Mouse (Mus musculus): ENCODE data around the gene Cadm1. TPM values are rescaled to one million over a fixed set of nuclear protein-coding genes. Genes with fewer than 3 reads are reported as not detected.

Gene Cadm1
- polyA plus RNA-seq, 1 experiment from 2014 or later, result 84.9 TPM

DNA sequence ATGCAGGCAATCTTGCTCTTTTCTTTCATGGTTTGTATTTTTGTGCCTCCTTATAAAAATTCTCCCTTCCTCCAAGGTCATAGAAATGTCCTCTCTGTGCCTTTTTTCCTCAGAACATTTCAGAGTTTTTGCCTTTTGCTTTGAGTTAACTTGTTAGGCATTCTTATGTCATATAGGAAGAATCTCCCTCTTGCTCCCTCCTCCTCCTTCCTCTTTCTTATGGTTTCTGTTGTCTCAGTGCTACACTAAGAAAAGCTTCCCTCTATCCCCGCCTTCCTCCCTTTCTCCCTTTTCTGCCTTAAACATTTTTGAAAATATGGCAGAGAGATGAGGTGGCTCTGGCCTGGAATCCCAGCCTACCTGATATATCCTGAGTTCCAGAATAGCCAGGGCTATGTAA is 98.6 kb downstream of the Cadm1 start:
- Histone ChIP-seq H3K27ac (ENCODE audit: low read length) (no peak overlapping the region), H3K27me3 (replicated peaks; ENCODE audit: insufficient read depth, low read length) (no peaks in the 10 kb centered on the region), H3K4me2 (replicated peaks; ENCODE audit: low read depth, low read length) (no peak overlapping the region), H3K9me3 (ENCODE audit: low read length) (no peaks in the 10 kb centered on the region), H3K4me3 (ENCODE audit: low read depth, low read length) (no peak overlapping the region), H3K4me1 (ENCODE audit: insufficient read depth, low read depth, low read length) (peaks cover 5% of the 10 kb centered on the region; the same call in 1 of the 2 replicates), H3K36me3 (ENCODE audit: insufficient read depth, low read length) (no peaks in the 10 kb centered on the region), H3K9ac (replicated peaks; ENCODE audit: low read depth) (no peak overlapping the region)
- DNase-seq (ENCODE audit: low spot score), result no peak
- WGBS, result 72% methylated on average over 1 of the region's 1 CpGs
- TF ChIP-seq EP300 (IDR thresholded peaks at IDR 0.05) (no peak), CTCF (IDR thresholded peaks at IDR 0.05) (no peak)
- ATAC-seq, result no peak

GRCm38 (mm10) chr9:47634695-47635094 is 104.7 kb downstream of the Cadm1 start:
- H3K27me3 ChIP-seq (replicated peaks; ENCODE audit: insufficient read depth, low read length), result no peaks in the 10 kb centered on the region
- ATAC-seq (no peak), DNase-seq (ENCODE audit: low spot score) (peak; percentile 21)
- TF ChIP-seq CTCF (IDR thresholded peaks at IDR 0.05) (no peak), EP300 (IDR thresholded peaks at IDR 0.05) (no peak)
- WGBS, result 50% methylated on average over 3 of the region's 3 CpGs
- no peak overlapping the region for H3K4me3 ChIP-seq (ENCODE audit: low read depth, low read length)
- no peaks in the 10 kb centered on the region; the same call in 1 of the 2 replicates for H3K4me1 ChIP-seq (ENCODE audit: insufficient read depth, low read depth, low read length)
- H3K4me2 ChIP-seq (replicated peaks; ENCODE audit: low read depth, low read length), result 0 out of 2 replicates have a peak overlapping the region, but pooled peaks have one; percentile 9
- no peaks in the 10 kb centered on the region for H3K9me3 ChIP-seq (ENCODE audit: low read length)
- H3K36me3 ChIP-seq (ENCODE audit: insufficient read depth, low read length), result no peaks in the 10 kb centered on the region
- peak overlapping the region; percentile 32 for H3K27ac ChIP-seq (ENCODE audit: low read length)
- no peak overlapping the region for H3K9ac ChIP-seq (replicated peaks; ENCODE audit: low read depth)

- Histone ChIP-seq H3K9ac (replicated peaks; ENCODE audit: low read depth) (no peak overlapping the region), H3K27ac (ENCODE audit: low read length) (no peak overlapping the region), H3K9me3 (ENCODE audit: low read length) (no peaks in the 10 kb centered on the region), H3K27me3 (replicated peaks; ENCODE audit: insufficient read depth, low read length) (no peaks in the 10 kb centered on the region; the same call in 1 of the 2 replicates), H3K4me3 (ENCODE audit: low read depth, low read length) (no peak overlapping the region), H3K36me3 (ENCODE audit: insufficient read depth, low read length) (no peaks in the 10 kb centered on the region), H3K4me1 (ENCODE audit: insufficient read depth, low read depth, low read length) (no peaks in the 10 kb centered on the region), H3K4me2 (replicated peaks; ENCODE audit: low read depth, low read length) (no peak overlapping the region)
- DNase-seq (ENCODE audit: low spot score), result peak; percentile 78
- TF ChIP-seq EP300 (IDR thresholded peaks at IDR 0.05) (no peak), CTCF (IDR thresholded peaks at IDR 0.05) (no peak)
- 28% methylated on average over 4 of the region's 4 CpGs for WGBS
- ATAC-seq, result peak; percentile 85
Observed at GRCm38 (mm10) chr9:47642663-47643062, 112.7 kb downstream of the Cadm1 start.

DNA sequence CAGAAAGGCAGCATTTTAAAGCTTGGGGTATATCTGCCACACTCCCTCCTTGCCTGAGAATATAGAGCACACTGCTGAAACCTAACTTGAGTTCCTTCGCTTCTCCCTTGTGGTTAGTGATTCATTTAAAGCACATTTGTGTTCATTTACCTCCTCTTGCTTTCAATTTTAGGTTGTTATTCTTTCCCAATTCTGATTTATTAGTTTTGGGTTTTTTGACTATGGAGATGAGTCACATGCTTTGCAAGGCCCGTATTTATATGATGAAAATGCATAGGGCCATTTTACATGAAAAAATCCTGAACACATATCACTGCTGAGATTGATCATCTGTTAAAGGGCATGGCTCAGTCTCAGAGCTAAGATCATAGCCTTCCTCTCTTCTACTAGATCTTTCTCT is 115.1 kb downstream of the Cadm1 start:
- Histone ChIP-seq H3K36me3 (ENCODE audit: insufficient read depth, low read length) (no peaks in the 10 kb centered on the region), H3K4me2 (replicated peaks; ENCODE audit: low read depth, low read length) (no peak overlapping the region), H3K27me3 (replicated peaks; ENCODE audit: insufficient read depth, low read length) (no peaks in the 10 kb centered on the region; the same call in 1 of the 2 replicates), H3K9ac (replicated peaks; ENCODE audit: low read depth) (no peak overlapping the region), H3K4me1 (ENCODE audit: insufficient read depth, low read depth, low read length) (no peaks in the 10 kb centered on the region), H3K27ac (ENCODE audit: low read length) (no peak overlapping the region), H3K4me3 (ENCODE audit: low read depth, low read length) (no peak overlapping the region), H3K9me3 (ENCODE audit: low read length) (no peaks in the 10 kb centered on the region)
- TF ChIP-seq EP300 (IDR thresholded peaks at IDR 0.05) (no peak), CTCF (IDR thresholded peaks at IDR 0.05) (no peak)
- WGBS, result 79% methylated on average over 2 of the region's 2 CpGs
- ATAC-seq (no peak), DNase-seq (ENCODE audit: low spot score) (no peak)

GRCm38 (mm10) chr9:47651431-47651830 is 121.5 kb downstream of the Cadm1 start:
- Histone ChIP-seq H3K27ac (ENCODE audit: low read length) (no peak overlapping the region), H3K9me3 (ENCODE audit: low read length) (no peaks in the 10 kb centered on the region), H3K9ac (replicated peaks; ENCODE audit: low read depth) (no peak overlapping the region), H3K36me3 (ENCODE audit: insufficient read depth, low read length) (no peaks in the 10 kb centered on the region), H3K4me1 (ENCODE audit: insufficient read depth, low read depth, low read length) (no peaks in the 10 kb centered on the region), H3K4me3 (ENCODE audit: low read depth, low read length) (no peak overlapping the region), H3K4me2 (replicated peaks; ENCODE audit: low read depth, low read length) (no peak overlapping the region; the same call in 1 of the 2 replicates), H3K27me3 (replicated peaks; ENCODE audit: insufficient read depth, low read length) (no peaks in the 10 kb centered on the region; the same call in 1 of the 2 replicates)
- TF ChIP-seq EP300 (IDR thresholded peaks at IDR 0.05) (no peak), CTCF (IDR thresholded peaks at IDR 0.05) (no peak)
- ATAC-seq, result peak; percentile 43; the same call in 1 of the 2 replicates
- DNase-seq (ENCODE audit: low spot score), result peak; percentile 34
- WGBS, result 59% methylated on average over 11 of the region's 11 CpGs

DNA sequence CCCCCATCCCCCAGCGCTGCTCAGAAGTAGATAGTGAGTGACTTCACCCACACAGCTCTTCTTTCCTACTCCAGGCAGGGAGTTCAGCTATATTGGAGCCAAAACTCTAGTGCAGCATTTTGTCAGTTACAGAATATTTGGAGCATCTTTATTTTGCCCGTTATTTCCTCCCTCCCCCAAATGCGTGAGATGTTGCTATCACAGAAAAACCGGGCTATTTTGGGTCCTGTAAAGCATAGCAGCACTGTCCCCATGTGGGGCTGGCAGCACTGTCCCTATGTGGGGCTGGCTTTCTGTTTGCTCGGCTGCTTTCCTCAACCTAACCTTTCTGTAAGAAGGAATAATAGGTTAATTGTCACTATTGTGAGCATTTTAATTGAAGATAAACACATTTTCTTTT is 122.2 kb downstream of the Cadm1 start:
- H3K9me3 ChIP-seq (ENCODE audit: low read length), result no peaks in the 10 kb centered on the region
- no peak for DNase-seq (ENCODE audit: low spot score)
- H3K27me3 ChIP-seq (replicated peaks; ENCODE audit: insufficient read depth, low read length), result no peaks in the 10 kb centered on the region
- TF ChIP-seq CTCF (IDR thresholded peaks at IDR 0.05) (no peak), EP300 (IDR thresholded peaks at IDR 0.05) (no peak)
- H3K4me1 ChIP-seq (ENCODE audit: insufficient read depth, low read depth, low read length), result no peaks in the 10 kb centered on the region
- no peak overlapping the region for H3K27ac ChIP-seq (ENCODE audit: low read length)
- no peak overlapping the region for H3K4me3 ChIP-seq (ENCODE audit: low read depth, low read length)
- no peak overlapping the region for H3K4me2 ChIP-seq (replicated peaks; ENCODE audit: low read depth, low read length)
- no peak for ATAC-seq
- 67% methylated on average over 5 of the region's 5 CpGs for WGBS
- H3K9ac ChIP-seq (replicated peaks; ENCODE audit: low read depth), result no peak overlapping the region
- H3K36me3 ChIP-seq (ENCODE audit: insufficient read depth, low read length), result no peaks in the 10 kb centered on the region

DNA sequence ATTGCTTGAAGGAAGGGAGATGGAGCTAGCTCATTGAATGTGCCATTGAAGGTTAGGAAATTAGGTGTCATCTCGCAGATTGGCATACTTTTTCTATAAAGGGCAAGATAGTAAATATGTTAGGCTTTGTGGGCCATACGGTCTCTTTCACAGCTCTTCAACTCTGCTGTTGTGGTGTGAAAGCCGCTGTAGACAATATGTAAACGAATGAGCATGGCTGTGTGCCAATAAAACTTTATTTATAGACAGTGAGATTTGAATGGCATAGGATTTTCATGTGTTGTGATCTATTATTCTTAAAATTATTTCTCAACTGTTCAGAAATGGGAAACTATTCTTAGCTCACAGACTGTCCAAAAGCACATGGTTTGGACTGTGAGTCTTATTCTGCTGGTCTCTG is 123.0 kb downstream of the Cadm1 start:
- TF ChIP-seq EP300 (IDR thresholded peaks at IDR 0.05), result no peak
- TF ChIP-seq CTCF (IDR thresholded peaks at IDR 0.05), result no peak
- no peak for ATAC-seq

More for the DNA sequence above, 123.0 kb downstream of the Cadm1 start:
- no peaks in the 10 kb centered on the region for H3K4me1 ChIP-seq (ENCODE audit: insufficient read depth, low read depth, low read length)
- no peaks in the 10 kb centered on the region for H3K9me3 ChIP-seq (ENCODE audit: low read length)
- H3K27ac ChIP-seq (ENCODE audit: low read length), result no peak overlapping the region
- H3K27me3 ChIP-seq (replicated peaks; ENCODE audit: insufficient read depth, low read length), result no peaks in the 10 kb centered on the region
- no peak overlapping the region for H3K4me2 ChIP-seq (replicated peaks; ENCODE audit: low read depth, low read length)
- WGBS, result 38% methylated on average over 4 of the region's 4 CpGs
- no peak for DNase-seq (ENCODE audit: low spot score)
- no peaks in the 10 kb centered on the region for H3K36me3 ChIP-seq (ENCODE audit: insufficient read depth, low read length)
- no peak overlapping the region for H3K4me3 ChIP-seq (ENCODE audit: low read depth, low read length)
- H3K9ac ChIP-seq (replicated peaks; ENCODE audit: low read depth), result no peak overlapping the region
